Mouse (Mus musculus): ENCODE measurements around the gene Dnajb7.

Gene Dnajb7

DNA sequence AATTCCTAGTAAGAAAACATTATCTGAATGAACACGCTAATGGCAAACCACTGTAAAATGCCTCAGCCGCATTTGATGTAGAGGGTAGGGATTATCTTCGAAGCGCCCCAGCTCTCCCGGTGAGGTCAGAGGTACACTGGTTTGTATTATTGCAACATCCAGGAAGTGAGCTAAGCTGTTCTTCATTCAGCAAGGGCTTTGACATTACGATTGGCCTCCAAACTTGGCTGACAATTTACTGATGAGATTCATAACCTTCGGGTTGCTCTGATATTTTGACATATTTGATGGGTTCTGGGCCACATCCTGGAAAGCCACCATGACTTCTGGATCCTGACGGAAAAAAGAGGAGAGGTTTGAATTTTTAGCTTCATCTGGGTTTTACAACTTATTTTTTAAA, 42.9 kb downstream of the Dnajb7 start:
- no peak for DNase-seq (ENCODE audit: inconsistent ontology term)

DNA sequence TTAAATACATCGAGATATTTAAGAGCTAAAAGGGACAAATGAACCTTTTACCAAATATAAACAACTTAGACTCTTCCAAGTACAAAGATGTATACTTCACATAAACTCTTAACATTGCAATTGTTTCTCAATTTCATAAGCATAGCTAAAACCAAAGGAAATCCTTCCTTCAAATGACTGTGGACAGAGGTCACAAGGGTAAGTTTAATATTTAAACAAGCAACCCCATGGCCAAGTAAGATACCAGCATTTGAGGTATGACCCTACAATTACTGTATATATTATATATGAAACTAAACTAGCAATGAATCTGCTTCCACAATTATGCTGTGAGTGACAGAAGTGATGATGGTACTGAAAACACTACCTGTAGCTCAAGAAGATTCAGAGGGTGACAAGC, 43.8 kb downstream of the Dnajb7 start:
- DNase-seq (ENCODE audit: inconsistent ontology term) = no peak

DNA sequence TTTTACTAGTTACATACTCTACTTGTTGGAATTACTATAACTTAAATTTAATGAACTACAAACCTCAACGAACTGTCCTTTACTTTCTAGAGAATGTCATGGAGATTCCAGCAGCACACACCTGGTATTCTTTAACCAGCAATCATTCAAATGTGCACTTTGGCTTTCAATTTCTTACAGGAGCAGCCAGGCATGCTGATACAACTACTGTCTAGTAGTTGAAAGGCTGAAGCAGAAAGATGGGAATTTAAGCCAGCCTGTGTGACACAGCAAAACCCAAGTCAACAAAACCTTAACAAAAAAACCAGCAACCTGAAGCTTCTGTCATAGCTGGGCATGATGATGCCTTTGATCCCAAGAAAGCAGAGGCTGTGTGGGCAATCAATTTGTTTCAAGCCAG, 45.6 kb downstream of the Dnajb7 start:
- DNase-seq (ENCODE audit: inconsistent ontology term) = no peak

DNA sequence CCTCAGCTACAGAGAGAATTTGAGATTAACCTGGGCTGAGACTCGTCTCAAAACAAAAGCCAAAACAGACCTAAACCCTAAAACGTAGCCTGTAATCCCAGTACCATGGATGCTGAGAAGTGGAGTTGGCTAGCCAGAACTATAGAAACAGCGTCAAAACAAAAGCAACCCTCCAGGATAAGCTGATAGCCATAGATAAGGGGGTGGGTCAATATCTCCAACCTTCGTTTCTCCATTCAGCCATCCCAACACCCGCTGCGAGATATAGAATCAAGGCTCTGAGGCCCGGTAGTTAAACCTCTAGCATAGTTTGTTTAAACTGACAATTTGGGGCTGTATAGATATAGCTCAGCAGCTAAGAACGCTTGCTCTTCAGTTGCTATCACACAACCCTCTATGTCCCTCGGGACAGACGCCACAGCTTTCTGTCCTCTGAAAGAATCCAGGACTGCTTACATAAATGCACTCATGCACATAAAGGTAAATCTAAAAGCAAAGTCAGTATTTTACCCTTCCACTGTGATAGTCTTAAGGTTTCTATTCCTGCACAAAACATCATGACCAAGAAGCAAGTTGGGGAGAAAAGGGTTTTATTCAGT, 46.6 kb downstream of the Dnajb7 start:
- no peak for DNase-seq (ENCODE audit: inconsistent ontology term)

DNA sequence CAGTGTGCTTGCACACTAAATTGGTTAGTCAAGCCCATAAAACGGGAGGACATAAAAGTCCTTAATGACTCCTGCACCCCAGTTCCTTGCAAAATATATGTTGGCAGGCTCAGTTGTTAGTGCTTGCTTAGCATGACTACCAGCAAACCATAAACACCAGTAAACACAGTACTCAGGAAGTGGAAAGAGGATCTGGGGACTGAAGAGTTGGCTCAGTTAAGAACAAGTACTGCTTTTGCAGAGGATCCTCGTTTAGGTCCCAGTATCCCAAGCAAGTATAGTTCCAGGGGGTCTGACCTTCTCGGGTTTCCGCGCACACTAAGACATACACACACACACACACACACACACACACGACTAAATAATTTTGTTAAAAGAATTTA, 47.1 kb downstream of the Dnajb7 start:
- DNase-seq (ENCODE audit: inconsistent ontology term) = no peak

DNA sequence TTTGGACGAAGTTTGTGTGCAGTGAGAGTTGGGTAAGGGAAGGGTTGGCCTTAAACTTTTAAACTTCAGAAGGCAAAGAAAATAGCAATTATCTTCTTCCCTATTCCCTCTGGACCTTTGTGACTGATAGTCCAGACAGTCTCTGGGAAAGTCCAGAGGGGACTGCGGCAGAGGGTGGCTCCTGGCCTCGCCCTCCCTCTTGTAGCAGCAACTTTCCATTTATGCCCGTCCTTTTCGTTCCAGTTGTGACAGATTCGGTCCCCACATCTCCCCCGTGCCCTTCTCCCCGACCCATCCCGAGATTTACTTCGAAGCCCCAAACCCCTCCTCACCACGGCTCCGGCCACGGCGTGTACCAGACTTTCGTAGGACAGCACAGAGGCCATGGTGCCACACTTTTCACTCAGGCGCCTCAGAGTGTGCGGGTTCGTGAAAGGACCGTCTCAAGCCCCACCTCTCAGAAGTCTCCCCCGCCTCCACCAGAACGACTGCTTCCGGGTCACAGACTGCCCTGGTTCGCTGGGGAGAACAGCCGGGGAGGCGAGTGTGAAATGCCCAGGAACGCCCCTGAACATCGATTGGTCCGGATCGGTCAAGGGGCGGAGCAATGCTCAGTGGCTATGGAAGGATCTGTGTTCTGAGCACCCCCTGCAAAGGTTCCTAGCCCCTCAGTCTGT, 47.6 kb downstream of the Dnajb7 start, which contains the start of gene Slc25a17:
Gene Slc25a17, minus strand, starts transcription at position 468 of the 677 bp plus-strand sequence.
- peak; percentile 94 for DNase-seq (ENCODE audit: inconsistent ontology term)

DNA sequence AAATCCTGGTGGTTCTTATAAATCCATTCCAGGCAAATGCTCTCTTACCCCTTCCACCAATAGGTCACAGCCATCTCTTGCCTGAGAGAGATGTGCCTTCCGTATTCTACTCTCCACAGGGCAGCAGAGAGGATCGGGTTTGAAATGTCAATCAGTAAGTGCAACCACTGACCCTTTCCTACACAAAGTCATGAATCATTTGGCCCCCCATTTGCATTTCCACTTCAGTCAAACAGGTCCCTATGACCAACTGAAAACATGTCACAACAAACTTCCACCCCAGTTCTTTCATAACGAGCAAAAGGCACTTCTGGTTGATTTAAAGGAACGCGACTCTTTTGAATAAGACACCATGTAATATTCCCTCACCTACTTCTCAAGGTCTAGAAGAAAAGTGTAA, 48.7 kb downstream of the Dnajb7 start:
- no peak for DNase-seq (ENCODE audit: inconsistent ontology term)

DNA sequence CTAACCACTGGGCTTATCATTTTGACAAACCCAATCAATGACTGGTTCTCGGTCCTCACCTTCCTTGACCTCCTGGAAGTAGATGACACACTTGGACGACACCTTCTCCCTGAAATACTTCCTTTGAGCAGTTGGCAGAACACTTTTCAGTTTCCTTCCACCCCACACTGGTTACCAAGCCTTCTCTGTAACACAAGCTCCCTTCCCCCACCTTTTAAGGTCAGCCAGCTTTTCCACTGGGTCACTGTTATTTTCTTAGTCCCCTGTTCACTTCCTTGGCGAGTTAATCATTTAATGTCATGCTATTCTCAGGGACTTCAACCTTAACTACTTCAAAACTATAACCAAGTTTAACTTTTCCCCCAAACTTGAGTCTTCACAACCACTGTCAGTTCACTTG, 49.2 kb downstream of the Dnajb7 start:
- no peak for DNase-seq (ENCODE audit: inconsistent ontology term)

DNA sequence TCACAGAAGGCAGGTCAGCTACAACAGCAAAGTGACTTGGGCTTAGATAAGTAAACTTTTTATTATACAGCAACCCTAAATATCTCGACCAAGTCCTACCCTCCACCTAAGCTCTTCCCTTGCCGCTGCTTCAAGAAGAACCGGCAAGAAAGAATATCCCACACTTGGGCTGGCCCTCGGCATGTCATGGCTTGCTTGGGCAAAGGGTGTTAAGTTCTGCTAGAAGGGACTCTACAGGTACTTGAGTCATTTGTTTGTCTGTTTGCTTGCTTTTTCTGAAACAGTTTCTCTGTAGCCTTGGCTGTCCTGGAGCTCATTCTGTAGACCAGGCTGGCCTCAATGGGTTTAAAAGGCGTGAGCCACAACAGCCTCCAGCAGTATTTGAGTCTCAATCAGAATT, 51.2 kb downstream of the Dnajb7 start:
- DNase-seq (ENCODE audit: inconsistent ontology term) = no peak

Data from Muller cell, postnatal 12 days (primary cell).